Mouse (Mus musculus) layer of hippocampus, postnatal 14 days (tissue): ENCODE data around the gene Nelfa. TPM values are rescaled to one million over a fixed set of nuclear protein-coding genes. Genes with fewer than 3 reads are reported as not detected.
"Not testable (repeated sequence)": the region's sequence is repeated elsewhere in the genome, so short reads cannot be mapped to it uniquely, and the experiment has no call there.

Source experiments
- DNase-seq, 2 experiments: peaks; one replicate each; pipeline ENCODE4 v3.0.0; 2021 to 2022; ENCODE audit warnings: low spot score in 2 of 2, mixed read lengths in 1 of 2
- total RNA-seq, 2 experiments: library from RNA; stranded (reverse); gene quantifications; 2 replicates each; pipeline ENCODE4 v1.2.3; 2021

The Nelfa gene
- total RNA-seq, 2 experiments from 2014 or later, result 17.7 to 19.8 TPM

DNA sequence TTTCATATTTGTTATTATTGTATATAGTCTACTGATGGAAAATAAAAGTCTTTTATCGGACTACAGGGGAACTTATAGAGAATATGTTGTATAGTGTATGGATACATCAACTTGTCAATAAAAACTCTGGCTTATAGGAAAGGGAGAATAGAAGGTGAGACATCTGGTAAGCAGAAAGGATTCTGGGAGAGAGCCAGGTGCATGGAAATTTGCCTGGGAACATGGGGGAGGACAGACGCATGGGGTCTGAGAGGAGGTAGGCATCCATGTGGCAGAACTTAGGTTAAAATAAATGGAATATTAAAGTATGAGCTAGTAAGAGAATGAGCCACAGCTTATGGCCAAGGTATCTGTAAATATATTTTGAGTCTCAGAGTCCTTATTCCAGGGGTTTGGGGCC, 16.2 kb downstream of the Nelfa start:
- no peak for DNase-seq

DNA sequence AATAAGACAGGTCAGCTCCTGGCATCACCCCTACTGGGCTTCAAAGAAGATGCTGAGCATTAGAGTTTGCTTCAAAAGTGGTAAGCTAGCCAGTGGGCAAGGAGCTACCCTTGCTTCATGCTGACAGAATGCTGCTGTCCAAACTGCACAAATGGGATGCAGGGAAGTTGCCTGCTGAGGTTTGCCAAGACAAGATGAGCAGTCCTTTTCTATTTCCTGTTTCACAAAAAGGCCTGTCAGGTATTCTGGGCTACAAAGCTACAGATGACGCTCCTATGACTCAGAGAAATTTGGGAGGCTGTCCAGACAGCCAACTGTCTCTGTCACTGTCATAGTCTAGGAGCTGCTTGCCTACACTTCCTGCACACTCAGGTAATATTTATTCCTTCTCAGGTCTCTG, 16.7 kb downstream of the Nelfa start:
- no peak for DNase-seq

DNA sequence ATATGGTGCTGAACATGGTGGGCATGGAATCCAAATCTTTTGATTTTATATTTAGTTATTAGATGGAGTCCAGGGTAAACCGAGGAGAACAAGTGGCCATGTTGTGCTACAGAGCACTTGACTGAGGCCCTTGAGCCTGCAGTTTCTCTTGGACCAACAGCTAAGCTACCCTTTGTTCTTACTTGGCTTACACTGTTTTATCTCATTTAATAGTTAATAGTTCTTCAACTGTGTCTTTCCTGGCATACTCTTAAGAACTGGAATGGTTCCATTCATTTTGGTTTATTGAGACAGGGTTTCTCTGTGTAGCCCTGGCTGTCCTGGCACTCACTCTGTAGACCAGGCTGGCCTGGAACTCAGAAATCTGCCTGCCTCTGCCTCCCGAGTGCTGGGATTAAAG, 19.6 kb downstream of the Nelfa start:
- not testable (repeated sequence) for DNase-seq

DNA sequence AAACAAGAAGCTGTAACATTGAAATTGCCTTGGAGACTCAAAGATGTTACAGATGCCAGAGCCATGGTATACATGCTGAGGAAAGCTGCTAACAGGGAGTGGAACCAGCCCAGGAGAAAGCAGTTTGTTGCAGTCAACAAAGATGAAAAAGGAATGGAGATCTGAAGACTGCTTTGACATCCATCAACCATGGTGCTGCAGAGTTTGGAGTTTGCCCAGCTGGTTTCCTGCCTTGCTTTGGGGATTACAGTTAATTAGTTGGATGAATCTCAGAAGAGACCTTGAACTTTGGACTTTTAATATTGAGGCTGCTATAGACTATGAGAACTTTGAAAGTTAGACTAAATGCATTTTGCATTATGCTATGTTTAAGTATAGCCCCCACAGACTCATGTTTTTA, 21.2 kb downstream of the Nelfa start:
- DNase-seq, result not testable (repeated sequence)

DNA sequence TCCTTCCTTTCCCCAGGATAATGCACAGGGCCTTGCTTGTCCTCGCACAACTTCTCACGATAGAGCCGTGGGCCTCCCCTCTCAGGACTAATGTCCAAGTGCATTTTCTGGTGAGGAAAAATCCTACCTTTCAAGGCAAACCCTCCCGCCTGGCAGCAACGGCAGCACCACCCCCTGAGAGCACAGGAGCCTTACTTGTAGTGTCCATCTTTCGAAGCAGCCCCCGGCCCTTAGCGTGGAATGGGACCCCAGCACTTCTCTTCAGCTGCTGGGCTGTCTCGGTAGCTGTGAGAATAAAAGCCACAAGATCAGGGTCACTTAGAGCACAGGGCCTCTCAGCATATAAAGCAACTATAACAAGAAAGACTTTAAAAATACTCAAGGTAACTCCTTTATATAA, 33.0 kb downstream of the Nelfa start:
- DNase-seq, result no peak

DNA sequence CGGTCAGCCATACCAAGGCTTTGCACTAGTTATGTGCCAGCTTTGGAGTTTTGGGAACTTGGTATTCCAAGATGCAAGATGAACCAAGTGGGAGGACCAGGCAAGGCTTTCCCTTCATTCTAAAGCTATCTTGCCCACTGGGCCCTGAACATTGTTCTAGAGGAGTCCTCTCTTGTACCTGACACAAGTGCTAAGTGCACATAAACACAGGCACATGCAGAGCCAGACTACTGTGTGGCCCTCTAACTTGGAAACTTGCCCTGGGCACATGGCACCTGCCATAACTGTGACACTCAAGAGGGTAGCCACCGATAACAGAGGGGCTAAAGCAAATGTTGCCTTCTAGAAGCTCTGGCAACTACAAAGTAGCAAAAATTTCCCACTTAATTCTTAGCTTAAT, 33.5 kb downstream of the Nelfa start:
- no peak for DNase-seq

DNA sequence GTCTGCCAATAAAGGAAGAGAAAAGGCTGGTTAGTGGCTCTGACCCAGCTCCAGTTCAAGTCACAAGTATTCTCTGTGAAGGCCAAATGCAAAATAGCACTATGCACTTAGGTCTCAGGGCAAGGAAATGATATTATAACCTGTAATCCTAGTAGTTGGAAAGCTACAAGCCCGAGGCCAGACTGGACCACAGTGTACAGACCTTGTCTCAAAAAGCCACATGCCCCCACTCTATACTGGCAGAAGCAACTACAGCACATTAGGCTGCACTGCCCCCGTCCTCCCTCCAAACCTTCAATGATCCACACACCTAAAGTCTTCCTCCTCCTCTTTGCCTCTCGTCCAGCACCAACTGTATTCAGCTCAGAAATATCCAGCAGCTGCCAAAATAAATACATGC, 34.9 kb downstream of the Nelfa start:
- DNase-seq, result no peak

DNA sequence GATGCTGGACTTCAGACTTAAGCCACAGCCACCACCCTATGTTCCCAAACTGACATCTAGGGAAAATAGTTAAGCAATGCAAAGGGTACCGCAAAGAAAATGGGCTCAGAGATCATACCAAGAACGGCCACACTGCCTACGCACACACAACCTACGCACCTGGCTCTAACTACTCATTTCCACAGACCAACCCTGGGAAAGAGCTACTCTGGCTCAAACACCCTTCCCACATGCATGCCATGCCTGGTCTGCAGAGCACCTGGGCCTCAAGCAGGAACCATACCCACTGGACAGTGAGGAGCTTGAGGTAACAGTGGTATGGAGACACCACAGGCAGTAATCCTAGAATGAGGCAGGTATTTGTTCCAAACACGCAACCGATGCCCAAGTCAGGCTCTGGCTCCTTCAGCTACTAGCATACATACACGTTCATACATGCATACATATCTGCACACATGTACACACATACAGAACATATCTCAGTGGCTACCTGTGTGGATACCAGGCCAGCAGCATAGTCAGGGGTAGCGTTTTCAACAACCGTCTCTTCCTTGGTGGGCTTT, 35.4 kb downstream of the Nelfa start:
- no peak for DNase-seq

DNA sequence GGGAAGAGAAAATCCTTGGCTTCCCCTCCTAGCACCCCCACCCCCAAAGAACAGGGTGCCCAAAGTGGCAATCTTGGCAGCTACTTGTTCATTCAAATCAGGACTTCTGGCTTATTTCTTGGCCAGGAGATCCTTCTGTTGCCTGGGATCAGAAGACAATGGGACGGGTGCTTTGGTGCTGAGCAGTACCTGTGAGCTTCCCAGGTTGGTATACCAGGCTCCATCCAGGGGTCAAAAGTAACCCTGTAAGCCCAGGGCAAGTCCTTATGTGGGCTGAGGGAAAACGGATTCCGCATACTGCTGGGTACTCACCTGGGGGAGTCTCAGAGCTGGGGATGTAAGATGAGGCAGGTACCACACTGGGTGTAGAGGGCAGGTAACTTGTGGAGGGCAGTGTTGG, 36.1 kb downstream of the Nelfa start:
- DNase-seq, result no peak

DNA sequence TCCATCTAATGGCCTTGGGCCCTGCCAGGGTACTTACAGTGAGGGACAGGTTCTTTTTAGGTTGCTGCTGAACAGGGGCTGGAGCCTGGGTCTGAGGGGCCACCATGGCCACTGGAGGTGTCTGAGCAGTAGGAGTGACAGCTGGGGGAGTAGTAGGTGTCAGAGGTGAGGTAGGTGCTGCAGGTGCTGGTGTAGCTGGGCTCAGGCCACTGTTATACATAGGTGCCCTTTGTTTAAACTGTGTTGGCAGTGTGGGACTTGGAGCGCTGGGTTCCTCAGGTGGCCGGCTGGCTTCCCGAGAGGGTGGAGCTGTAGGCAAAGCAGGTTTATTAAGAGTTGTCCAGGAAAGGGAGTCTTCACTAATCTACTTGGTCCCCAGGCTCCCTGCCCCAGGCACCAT, 37.0 kb downstream of the Nelfa start:
- no peak for DNase-seq

DNA sequence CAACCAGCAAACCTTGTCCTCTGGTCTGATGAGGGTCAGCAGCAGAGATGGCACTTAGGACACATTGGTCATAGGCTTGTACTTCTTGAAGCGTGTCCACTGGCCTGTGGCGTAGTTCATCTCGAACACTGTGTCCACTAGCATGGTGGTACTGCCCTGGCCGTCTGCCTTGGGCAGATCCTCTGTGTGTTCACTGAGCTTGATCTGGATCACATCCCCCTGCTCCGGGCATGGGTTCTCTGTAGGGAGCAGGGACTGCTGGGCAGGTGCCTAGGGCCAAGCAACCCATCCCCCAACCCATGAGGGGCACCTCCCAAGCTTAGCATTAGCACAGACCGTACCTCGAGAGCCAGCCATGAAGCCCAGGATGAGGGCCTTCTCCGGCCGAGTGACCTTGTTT, 37.5 kb downstream of the Nelfa start:
- no peak for DNase-seq

DNA sequence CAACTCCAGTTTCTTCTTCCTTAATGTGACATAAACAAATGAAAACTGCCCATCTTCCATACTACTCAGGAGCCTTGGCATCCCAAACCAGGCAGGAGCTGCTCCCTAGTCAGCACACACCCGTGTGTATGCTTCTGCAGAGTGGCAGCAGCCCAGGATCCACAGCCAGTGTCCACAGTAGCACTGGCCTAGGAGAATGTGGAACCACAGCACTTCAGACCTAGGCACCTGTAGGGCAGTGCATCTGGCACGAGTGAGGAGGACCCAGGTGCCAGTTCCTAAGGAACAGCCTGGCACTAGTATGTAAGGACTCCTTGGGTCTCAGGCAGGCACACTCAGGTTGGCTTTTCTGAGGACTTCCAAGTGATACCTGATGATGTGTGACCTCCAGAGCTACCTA, 39.1 kb downstream of the Nelfa start:
- no peak for DNase-seq

DNA sequence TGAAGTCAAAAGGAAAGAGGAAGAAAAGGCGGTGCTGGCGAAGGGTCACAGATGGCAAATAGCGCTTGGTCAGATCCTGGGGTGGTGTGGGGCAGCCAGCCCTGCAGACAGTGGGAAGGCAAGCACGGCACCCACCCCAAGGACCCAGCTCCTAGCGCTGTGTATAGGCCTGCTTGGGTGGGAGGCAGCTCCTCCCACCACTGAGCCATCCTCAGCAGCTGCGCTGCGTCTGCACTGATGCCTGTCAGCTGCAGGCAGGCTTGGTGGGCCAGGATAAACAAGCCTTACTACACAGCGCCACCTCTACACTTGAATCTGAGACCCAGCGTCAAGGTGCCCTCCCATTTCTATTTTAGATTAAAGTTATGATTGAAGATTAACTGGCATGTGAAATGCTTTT, 41.1 kb downstream of the Nelfa start:
- no peak for DNase-seq

DNA sequence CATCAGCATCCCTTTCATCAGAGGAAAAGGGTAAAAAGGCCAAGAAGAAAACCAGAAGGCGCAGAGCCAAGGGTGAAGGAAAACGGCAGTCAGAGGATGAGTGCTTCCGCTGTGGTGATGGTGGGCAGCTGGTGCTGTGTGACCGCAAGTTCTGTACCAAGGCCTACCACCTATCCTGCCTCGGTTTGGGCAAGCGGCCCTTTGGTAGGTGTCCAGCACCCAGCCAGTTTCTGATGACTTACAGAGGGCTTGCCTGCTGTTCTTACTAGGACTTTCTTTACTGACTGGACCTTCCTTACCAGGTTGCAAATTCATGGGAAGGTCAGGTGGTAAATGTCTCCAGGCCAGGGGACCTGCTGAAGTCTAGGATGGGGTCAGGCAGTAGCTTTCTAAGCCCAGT, 42.8 kb downstream of the Nelfa start:
- no peak for DNase-seq

DNA sequence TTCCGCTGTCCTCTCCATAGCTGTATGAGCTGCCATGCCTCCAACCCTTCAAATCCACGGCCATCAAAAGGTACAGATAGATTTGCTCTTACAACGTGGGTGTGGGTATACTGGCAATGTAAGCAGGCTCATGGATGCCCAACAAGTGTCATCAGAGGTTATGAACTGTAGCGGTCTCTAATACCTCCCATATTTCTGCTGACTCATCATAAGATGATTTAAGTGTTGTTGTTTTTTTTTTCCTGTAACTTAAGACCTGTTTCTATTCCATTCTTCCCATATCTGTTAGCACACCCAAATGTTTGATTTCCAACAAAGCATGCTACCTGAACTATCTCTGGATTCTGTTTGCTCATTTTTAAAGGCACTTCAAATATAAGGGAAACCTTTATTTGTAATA, 55.1 kb downstream of the Nelfa start:
- DNase-seq, result no peak

DNA sequence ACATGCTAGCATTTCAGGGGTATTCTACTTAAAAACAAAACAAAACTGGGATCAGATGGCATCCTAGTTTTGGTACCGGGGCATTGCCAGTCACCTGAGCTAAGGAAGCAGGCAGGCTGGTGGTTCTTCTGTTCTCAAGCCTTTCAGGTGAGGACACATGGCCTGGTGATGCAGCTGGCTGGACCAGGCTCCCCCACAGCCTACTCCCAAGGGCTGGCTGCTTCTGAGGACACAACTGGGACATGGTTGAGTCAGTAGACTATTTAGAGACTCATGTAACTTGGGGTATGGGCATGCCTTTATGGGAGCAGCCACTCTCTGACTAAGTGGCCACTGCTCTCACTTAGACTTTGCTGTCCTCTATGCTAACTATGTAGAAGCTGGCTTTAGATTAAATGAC, 60.7 kb downstream of the Nelfa start:
- DNase-seq, result no peak

DNA sequence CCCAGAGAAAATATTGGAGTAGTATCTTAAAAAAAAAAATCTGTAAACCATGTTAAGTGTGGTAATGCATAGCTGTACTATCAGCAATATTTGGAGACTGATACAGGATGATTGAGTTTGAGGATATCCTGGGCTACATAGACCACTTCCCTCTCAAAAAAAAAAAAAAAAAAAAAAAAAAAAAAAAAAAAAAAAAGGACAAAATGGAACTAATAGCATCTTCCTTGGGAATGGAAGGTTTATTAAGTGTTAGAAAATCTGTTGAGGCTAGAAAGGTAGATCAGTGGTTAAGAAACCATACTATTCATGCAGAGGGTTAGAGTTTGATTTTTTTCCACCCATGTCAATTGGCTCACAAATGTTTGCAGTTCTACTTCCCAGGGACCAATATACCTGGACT, 78.5 kb downstream of the Nelfa start:
- DNase-seq, result no peak

DNA sequence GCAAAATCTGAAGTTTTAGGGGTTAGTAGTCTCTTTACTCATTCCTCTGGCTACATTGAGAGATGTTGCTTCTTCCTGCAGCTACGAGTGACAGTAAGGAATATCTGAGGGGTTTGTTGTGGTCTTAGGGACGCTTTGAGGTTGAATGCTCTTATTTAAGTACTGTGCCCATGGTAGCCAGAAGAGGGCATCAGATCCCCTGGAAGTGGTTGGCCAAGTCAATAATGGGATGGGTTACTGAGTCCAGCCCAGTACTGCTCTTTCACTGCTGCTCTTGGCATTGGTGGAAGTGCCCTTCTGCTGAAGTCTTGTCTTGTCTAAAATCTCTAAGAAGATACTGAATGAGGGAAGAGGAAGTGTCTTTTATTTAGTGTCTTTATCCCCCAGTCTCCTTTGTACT, 82.2 kb downstream of the Nelfa start:
- no peak for DNase-seq

DNA sequence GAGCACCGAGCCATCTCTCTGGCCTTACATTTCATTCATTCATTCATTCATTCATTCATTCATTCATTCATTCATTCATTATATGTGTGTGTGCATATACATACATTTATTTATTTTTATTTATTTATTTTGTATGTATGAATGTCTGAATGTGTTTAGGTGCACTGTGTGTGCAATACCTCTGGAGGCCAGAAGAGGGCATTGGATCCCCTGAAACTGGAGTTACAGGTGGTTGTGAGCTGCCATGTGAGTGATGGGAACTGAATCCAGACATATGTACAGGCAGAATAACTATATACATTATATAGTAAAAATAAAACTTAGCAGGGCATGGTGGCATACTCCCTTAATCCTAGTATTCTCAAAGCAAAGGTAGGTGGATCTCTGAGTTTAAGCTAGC, 83.1 kb downstream of the Nelfa start:
- no peak for DNase-seq

DNA sequence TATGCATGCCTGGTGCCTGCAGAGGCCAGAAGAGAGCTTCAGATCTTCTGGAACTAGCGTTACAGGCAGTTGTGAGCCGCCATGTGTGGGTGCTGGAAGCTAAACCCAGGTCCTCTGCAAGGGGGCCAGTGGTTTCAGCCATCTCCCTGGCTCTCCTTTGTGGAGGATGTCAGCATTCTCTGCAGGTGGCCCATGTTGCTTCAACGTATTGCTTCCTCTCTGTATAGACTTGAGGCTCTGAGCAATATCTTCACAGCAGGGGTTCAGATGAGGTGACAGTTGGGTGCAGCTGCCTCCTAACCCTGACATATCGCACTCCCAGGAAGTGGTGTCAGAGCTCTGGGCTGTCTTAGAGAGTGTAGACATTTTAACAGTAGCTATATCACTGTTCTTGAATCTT, 84.7 kb downstream of the Nelfa start:
- no peak for DNase-seq
